Mouse (Mus musculus) spleen, adult 2 months (tissue): Measurements from ENCODE around the gene Serpinb9c. TPM values are rescaled to one million over a fixed set of nuclear protein-coding genes. Genes with fewer than 3 reads are reported as not detected.

Experiments
- DNase-seq, 2 experiments: peaks; one replicate each; pipeline versions ENCODE4 v3.0.0 to v3.0.0-alpha.2; 2012 to 2021; ENCODE audit warnings: low spot score in 2 of 2, low read depth in 1 of 2
- H3K27ac ChIP-seq: fragments of 200-500 bp; 2 replicates; pipeline ENCODE4 v1.5.1; 2012; ENCODE audit warnings: low read length, inconsistent platforms; ENCODE audit not compliant: insufficient read depth
- H3K27me3 ChIP-seq: fragments of 200-500 bp; 2 replicates; pipeline ENCODE4 v1.6.1; 2012; ENCODE audit warnings: mild to moderate bottlenecking, moderate library complexity, low read length, inconsistent platforms; ENCODE audit not compliant: control insufficient read depth, insufficient read depth
- H3K36me3 ChIP-seq: fragments of 200-500 bp; 2 replicates; pipeline ENCODE4 v1.6.1; 2012; ENCODE audit warnings: mild to moderate bottlenecking, low read length, inconsistent platforms; ENCODE audit not compliant: control insufficient read depth, insufficient read depth
- H3K4me1 ChIP-seq: fragments of 200-500 bp; 2 replicates; pipeline ENCODE4 v1.6.1; 2011; ENCODE audit warnings: inconsistent platforms; ENCODE audit not compliant: control insufficient read depth, insufficient read depth, insufficient read length
- H3K4me3 ChIP-seq: fragments of 200-500 bp; 2 replicates; pipeline ENCODE4 v1.5.1; 2011; ENCODE audit warnings: mild to moderate bottlenecking, inconsistent platforms; ENCODE audit not compliant: insufficient read depth, insufficient read length; ENCODE audit errors: extremely low read depth
- CTCF ChIP-seq: fragments of 200-500 bp; IDR thresholded peaks from 2 replicates; pipeline ENCODE4 v1.5.1; 2011; ENCODE audit warnings: mild to moderate bottlenecking, inconsistent platforms; ENCODE audit not compliant: insufficient read depth, insufficient read length, insufficient replicate concordance; ENCODE audit errors: extremely low read depth
- POLR2A ChIP-seq: fragments of 200-500 bp; IDR thresholded peaks from 2 replicates; pipeline ENCODE4 v1.6.1; 2011; ENCODE audit warnings: low read depth, low read length, inconsistent platforms
- polyA plus RNA-seq: library from polyadenylated mRNA; depleted of rRNA; stranded (reverse); fragments of >200 nt; gene quantifications from 2 replicates; pipeline ENCODE4 v1.2.3, GENCODE M21; 2012; rRNA removed

The Serpinb9c gene
- polyA plus RNA-seq, 1 experiment, result not detected

DNA sequence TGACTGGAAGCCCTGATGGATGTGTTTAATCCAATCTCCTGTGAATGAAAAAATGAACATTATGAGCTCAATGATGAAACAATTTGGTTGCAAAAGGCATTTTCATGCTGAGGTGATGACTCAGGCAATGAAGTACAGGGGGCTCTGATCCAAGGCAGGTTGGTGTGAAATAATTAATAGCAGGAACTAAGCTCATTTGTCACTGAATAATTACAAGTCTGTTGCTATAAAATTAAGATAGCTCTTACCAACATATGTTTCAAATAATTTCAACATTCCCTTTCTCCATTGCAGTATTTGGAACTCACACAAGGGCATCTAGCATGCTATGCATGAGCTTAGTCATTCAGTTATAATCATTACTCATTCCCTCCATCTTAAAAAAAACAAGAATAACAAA, 53.9 kb downstream of the Serpinb9c start:
- TF ChIP-seq POLR2A (no peak), CTCF (no peak)
- no peak overlapping the region for H3K27ac ChIP-seq
- no peak for DNase-seq
- H3K36me3 ChIP-seq, result no peaks in the 10 kb centered on the region
- no peak overlapping the region for H3K4me3 ChIP-seq
- H3K27me3 ChIP-seq, result no peaks in the 10 kb centered on the region
- H3K4me1 ChIP-seq, result no peaks in the 10 kb centered on the region

Other genes starting within 250 kb of the Serpinb9c start
- gene Serpinb6b, start 194.5 kb downstream of the Serpinb9c start, polyA plus RNA-seq, result 10.5 and 13.0 TPM in 2 replicates
- 5.8 and 7.0 TPM in 2 replicates for gene Serpinb9, start 156.5 kb downstream of the Serpinb9c start, polyA plus RNA-seq
- 0.32 and 0.36 TPM in 2 replicates for gene Serpinb9b, start 132.3 kb downstream of the Serpinb9c start, polyA plus RNA-seq
- gene Serpinb1b, start 81.2 kb downstream of the Serpinb9c start, polyA plus RNA-seq, result 0.06 and 0.21 TPM in 2 replicates
- gene Serpinb9d, start 33.2 kb upstream of the Serpinb9c start, polyA plus RNA-seq, result not detected in 2 replicates
- gene Serpinb9e, start 89.9 kb upstream of the Serpinb9c start, polyA plus RNA-seq, result not detected in 2 replicates
- gene Serpinb9f, start 164.3 kb upstream of the Serpinb9c start, polyA plus RNA-seq, result not detected in 2 replicates
- gene Gm11397, start 236.0 kb upstream of the Serpinb9c start, polyA plus RNA-seq, result not detected in 2 replicates